Mouse (Mus musculus): ENCODE data around the gene Zfp980. TPM values are rescaled to one million over a fixed set of nuclear protein-coding genes. Genes with fewer than 3 reads are reported as not detected.
"Not testable (repeated sequence)": the region's sequence is repeated elsewhere in the genome, so short reads cannot be mapped to it uniquely, and the experiment has no call there.

Zfp980 gene
- polyA plus RNA-seq, 1 experiment from 2014 or later = not detected

DNA sequence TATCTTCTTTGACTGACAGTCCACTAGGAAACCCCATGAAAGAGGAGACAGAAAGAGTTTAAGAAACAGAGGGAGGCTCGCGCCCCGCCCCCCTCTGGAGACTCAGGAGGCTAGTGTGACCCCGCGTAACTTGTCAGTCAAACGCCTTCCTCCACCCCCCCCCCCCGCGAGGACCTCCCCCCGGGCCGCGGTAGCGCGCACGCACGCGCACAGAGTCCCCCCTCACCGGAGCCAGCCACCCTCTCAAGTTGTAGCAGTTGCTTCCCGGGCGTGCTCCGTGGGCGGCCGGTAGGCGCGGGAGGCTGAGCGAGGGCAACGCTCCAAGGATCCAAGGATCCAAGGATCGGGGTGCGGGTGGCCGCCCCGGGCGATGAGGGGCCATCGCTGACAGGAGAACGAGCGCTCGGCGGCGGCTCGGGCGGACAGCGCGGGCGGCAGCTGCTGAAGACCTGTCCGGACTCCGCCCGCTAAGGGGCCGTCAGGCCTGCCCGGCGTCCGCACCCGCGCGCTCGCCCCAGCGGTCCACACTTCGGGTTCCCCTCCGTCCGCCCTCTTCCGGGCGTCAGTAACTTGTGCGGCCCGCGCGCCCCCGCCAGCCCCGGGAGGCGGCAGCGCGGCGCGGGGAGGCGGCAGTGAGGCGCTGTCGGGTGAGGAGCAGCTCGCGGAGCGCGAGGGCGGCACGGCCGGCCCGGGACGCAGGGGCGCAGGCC, 74.6 kb downstream of the Zfp980 start:
- ATAC-seq (replicated peaks; ENCODE audit: low FRiP score) (peak; percentile 95), DNase-seq (ENCODE audit: low spot score) (peak; percentile 71)
- H3K27me3 ChIP-seq (ENCODE audit: control insufficient read depth, insufficient read depth, low read length); H3K9ac ChIP-seq (ENCODE audit: low read length); H3K4me1 ChIP-seq (replicated peaks; ENCODE audit: control insufficient read depth, insufficient read depth, low read length); H3K27ac ChIP-seq (ENCODE audit: low read depth, low read length); H3K9me3 ChIP-seq (ENCODE audit: control insufficient read depth, low read length); H3K36me3 ChIP-seq (ENCODE audit: control insufficient read depth, insufficient read depth, low read length): not testable (repeated sequence)
- 2% methylated on average over 40 of the region's 83 CpGs for WGBS
- H3K4me2 ChIP-seq (ENCODE audit: low read depth, low read length, severe bottlenecking) = peak overlapping the region; percentile 39; the same call in 1 of the 2 replicates
- H3K4me3 ChIP-seq (ENCODE audit: low read depth, low read length) = peak overlapping the region; percentile 19

GRCm38 (mm10) chr4:145745645-145745991, 75.1 kb downstream of the Zfp980 start:
- WGBS = no CpG with 5 or more reads among the region's 30 CpGs
- H3K36me3 ChIP-seq (ENCODE audit: control insufficient read depth, insufficient read depth, low read length); H3K9ac ChIP-seq (ENCODE audit: low read length); H3K9me3 ChIP-seq (ENCODE audit: control insufficient read depth, low read length); H3K4me2 ChIP-seq (ENCODE audit: low read depth, low read length, severe bottlenecking); H3K27ac ChIP-seq (ENCODE audit: low read depth, low read length); ATAC-seq (replicated peaks; ENCODE audit: low FRiP score); H3K4me3 ChIP-seq (ENCODE audit: low read depth, low read length); DNase-seq (ENCODE audit: low spot score); H3K27me3 ChIP-seq (ENCODE audit: control insufficient read depth, insufficient read depth, low read length); H3K4me1 ChIP-seq (replicated peaks; ENCODE audit: control insufficient read depth, insufficient read depth, low read length): not testable (repeated sequence)

Other genes starting within 250 kb of the Zfp980 start
- not detected in 2 replicates for gene Zfp990, start 159.9 kb upstream of the Zfp980 start, polyA plus RNA-seq (2014; fragmentation: Nextera tagmentation; extraction: Ambion mirVana)
- 0.48 and 0.71 TPM in 2 replicates for gene Gm13212, start 85.5 kb upstream of the Zfp980 start, polyA plus RNA-seq (2014; fragmentation: Nextera tagmentation; extraction: Ambion mirVana)
- gene Zfp986, start 198.1 kb downstream of the Zfp980 start, polyA plus RNA-seq (2014; fragmentation: Nextera tagmentation; extraction: Ambion mirVana) = not detected in 2 replicates